ENCODE assay signal across 18 mouse cellular contexts in genomic region chr15:93270289-93270855, GRCm38 (mm10). TPM values are rescaled to one million over a fixed set of nuclear protein-coding genes. Genes with fewer than 3 reads are reported as not detected.
DNase-seq lines count a peak whose midpoint lies in the region; ATAC-seq and TF ChIP-seq lines count a peak whose summit lies in the region.
"Had no signal": no experiment of that assay in that cellular context is flagged by ENCODE, and none has a peak within 500 bp of the region (broad histone marks: within the 10 kb centered on the region; RNA-seq: fewer than 3 reads in every experiment).

No protein-coding gene starts in this region.

- H3K4me1 ChIP-seq in lung, adult 2 months (ENCODE audit: control insufficient read depth, insufficient read depth, low read length), result peaks cover 18% of the 10 kb centered on the region
- H3K4me1 ChIP-seq in E14TG2a.4 (replicated peaks; ENCODE audit: low read depth, low read length), result peaks cover 33% of the 10 kb centered on the region
- peaks cover 37% of the 10 kb centered on the region for H3K4me1 ChIP-seq in hindbrain, embryonic 13.5 days (replicated peaks)

- ATAC-seq in megakaryocyte, adult 5-6 weeks (ENCODE audit: poor library complexity, severe bottlenecking), result peak; percentile 28
- ATAC-seq in hindbrain, embryonic 13.5 days (ENCODE audit: low FRiP score), result no peak
- ATAC-seq: forebrain, embryonic 15.5 days; inflammation-experienced regulatory T-cells, adult 6 months had no signal

- WGBS in lung, adult 2 months, result 59% methylated on average over 9 of the region's 9 CpGs
- 84% methylated on average over 9 of the region's 9 CpGs for WGBS in hindbrain, embryonic 13.5 days

- no peaks in the 10 kb centered on the region for H3K27me3 ChIP-seq in E14TG2a.4 (ENCODE audit: insufficient read depth, low read length)
- H3K27me3 ChIP-seq in hindbrain, embryonic 13.5 days, result no peaks in the 10 kb centered on the region
- H3K27me3 ChIP-seq: embryonic facial prominence, embryonic 12.5 days; forebrain, embryonic 15.5 days; limb, embryonic 15.5 days had no signal

- H3K27ac ChIP-seq in hindbrain, embryonic 13.5 days, result no peak overlapping the region
- H3K27ac ChIP-seq: embryonic facial prominence, embryonic 12.5 days; forebrain, embryonic 15.5 days; left cerebral cortex, adult 2 months; limb, embryonic 15.5 days had no signal

- no peak for TF ChIP-seq CTCF in lung, adult 2 months (IDR thresholded peaks at IDR 0.05; ENCODE audit: insufficient read depth, low read length)
- TF ChIP-seq CTCF in E14TG2a.4 (conservative IDR thresholded peaks at IDR 0.05; ENCODE audit: low read length), result no peak

- H3K9me3 ChIP-seq in E14TG2a.4 (ENCODE audit: low read length), result no peaks in the 10 kb centered on the region
- no peaks in the 10 kb centered on the region for H3K9me3 ChIP-seq in hindbrain, embryonic 13.5 days
- H3K9me3 ChIP-seq: embryonic facial prominence, embryonic 12.5 days; forebrain, embryonic 15.5 days; G1E; limb, embryonic 15.5 days had no signal

- no peak overlapping the region for H3K9ac ChIP-seq in hindbrain, embryonic 13.5 days
- H3K9ac ChIP-seq: embryonic facial prominence, embryonic 12.5 days; forebrain, embryonic 15.5 days; limb, embryonic 15.5 days had no signal

- TF ChIP-seq POLR2A in lung, adult 2 months (IDR thresholded peaks at IDR 0.05; ENCODE audit: borderline replicate concordance, extremely low read depth, low read depth, low read length), result no peak

- peaks cover 5% of the 10 kb centered on the region; the same call in 1 of the 2 replicates for H3K36me3 ChIP-seq in E14TG2a.4 (ENCODE audit: insufficient read depth, low read length)
- H3K36me3 ChIP-seq in hindbrain, embryonic 13.5 days, result no peaks in the 10 kb centered on the region; the same call in 1 of the 2 replicates
- H3K36me3 ChIP-seq: embryonic facial prominence, embryonic 12.5 days; forebrain, embryonic 15.5 days had no signal

- no peak overlapping the region for H3K4me2 ChIP-seq in hindbrain, embryonic 13.5 days
- H3K4me2 ChIP-seq: embryonic facial prominence, embryonic 12.5 days; forebrain, embryonic 15.5 days; limb, embryonic 15.5 days had no signal

- peak; percentile 27 for DNase-seq in lung, postnatal 36 days
- no peak for DNase-seq in lung, adult 2 months
- DNase-seq in adrenal gland, postnatal 10 days, result peak; percentile 58
- DNase-seq in adipocyte (ENCODE audit: low spot score), result no peak
- DNase-seq in embryo, embryonic 9.5 days (ENCODE audit: extremely low spot score), result no peak
- DNase-seq: cerebellum, adult 8-10 months; gastrocnemius, postnatal 10 days; kidney, postnatal 10 days; lung, postnatal 4 days had no signal

- no peak overlapping the region for H3K4me3 ChIP-seq in lung, adult 2 months (replicated peaks; ENCODE audit: extremely low read depth, low read depth, low read length)
- H3K4me3 ChIP-seq in E14TG2a.4 (replicated peaks; ENCODE audit: low read length), result 0 out of 2 replicates have a peak overlapping the region, but pooled peaks have one; percentile 17
- H3K4me3 ChIP-seq in hindbrain, embryonic 13.5 days, result no peak overlapping the region
- H3K4me3 ChIP-seq: embryonic facial prominence, embryonic 12.5 days; forebrain, embryonic 15.5 days; left cerebral cortex, adult 2 months; limb, embryonic 15.5 days had no signal

RNA-seq across cellular contexts. Expression of gene Gxylt1, which starts 4.6 kb away (rescaled TPM):
- polyA plus RNA-seq in lung, adult 2 months (2012; rRNA removed), result 3.8 and 6.8 TPM in 2 replicates
- 10 to 100 TPM; 22.5 to 26.8 TPM for total RNA-seq in adrenal gland, postnatal 10 days (2021)
- total RNA-seq in megakaryocyte, adult 5-6 weeks (2015), result 25.5 and 26.4 TPM in 2 replicates
- total RNA-seq in megakaryocyte, adult 5-6 weeks (2017), result 38.9 and 50.1 TPM in 2 replicates
- polyA plus RNA-seq in hindbrain, embryonic 13.5 days (2015; fragmentation: Nextera tagmentation; extraction: Ambion mirVana), result 7.8 and 8.7 TPM in 2 replicates

Comparison
In these comparisons a context has a peak if more than half of its experiments do, and no peak if none do; other contexts are left out.
1. DNase-seq: peak in lung, postnatal 36 days (single experiment) and adrenal gland, postnatal 10 days (single experiment); none in lung, adult 2 months (single experiment), adipocyte (single experiment) and embryo, embryonic 9.5 days (single experiment).